Mouse (Mus musculus): ENCODE results near the gene Mtg1. TPM values are rescaled to one million over a fixed set of nuclear protein-coding genes. Genes with fewer than 3 reads are reported as not detected.

Mtg1 gene
- polyA plus RNA-seq (2015; fragmentation: Nextera tagmentation; extraction: Ambion mirVana), result 25.2 and 26.2 TPM in 2 replicates

GRCm38 (mm10) chr7:140137135-140138020 lies at the start of gene Mtg1:
TSS of gene Mtg1 (plus strand) at chr7:140137564.
- peaks cover 4% of the 10 kb centered on the region for H3K4me1 ChIP-seq
- no peaks in the 10 kb centered on the region for H3K36me3 ChIP-seq
- peak within 1 kb of the TSS; percentile 89 for H3K9ac ChIP-seq
- peak within 1 kb of the TSS; percentile 80 for H3K4me2 ChIP-seq
- WGBS, result 2% methylated on average over 39 of the region's 39 CpGs
- no peaks in the 10 kb centered on the region for H3K9me3 ChIP-seq
- H3K4me3 ChIP-seq, result peak within 1 kb of the TSS; percentile 72
- H3K27me3 ChIP-seq, result no peaks in the 10 kb centered on the region
- peak; percentile 97 for ATAC-seq (ENCODE audit: borderline replicate concordance, extremely low read depth, low FRiP score, low TSS enrichment)
- H3K27ac ChIP-seq, result 0 out of 2 replicates have a peak within 1 kb of the TSS, but pooled peaks have one; percentile 62

DNA sequence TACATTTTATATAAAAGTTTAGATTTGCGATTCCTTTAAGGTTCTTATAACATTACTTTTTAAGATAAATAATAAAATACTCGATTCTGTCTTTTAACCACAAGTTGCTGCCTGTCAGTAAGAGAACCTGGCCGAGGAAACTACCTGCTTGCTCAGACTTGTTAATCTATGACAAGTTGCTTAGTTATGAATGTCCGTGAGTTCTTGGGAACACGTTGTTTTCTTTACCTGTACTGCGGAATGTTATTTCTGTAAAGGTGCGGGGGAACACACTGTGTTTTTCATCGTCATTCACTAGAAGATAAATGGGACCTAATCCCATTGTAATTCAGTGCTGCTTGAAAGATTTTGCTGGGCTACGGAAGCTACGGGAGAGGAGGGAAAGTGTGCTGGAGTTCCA lies 46.8 kb upstream of the Mtg1 start:
- no peak overlapping the region for H3K9ac ChIP-seq
- no peak overlapping the region for H3K27ac ChIP-seq
- ATAC-seq (ENCODE audit: borderline replicate concordance, extremely low read depth, low FRiP score, low TSS enrichment), result no peak
- no peaks in the 10 kb centered on the region for H3K27me3 ChIP-seq
- H3K36me3 ChIP-seq, result no peaks in the 10 kb centered on the region
- no peaks in the 10 kb centered on the region for H3K9me3 ChIP-seq
- no peaks in the 10 kb centered on the region for H3K4me1 ChIP-seq
- no peak overlapping the region for H3K4me3 ChIP-seq
- WGBS, result 72% methylated on average over 10 of the region's 10 CpGs
- no peak overlapping the region for H3K4me2 ChIP-seq

- WGBS, result 57% methylated on average over 5 of the region's 5 CpGs
- no peak within 1 kb of the TSS for H3K4me2 ChIP-seq
- H3K36me3 ChIP-seq, result no peaks in the 10 kb centered on the region
- H3K4me3 ChIP-seq, result no peak within 1 kb of the TSS
- no peak within 1 kb of the TSS for H3K27ac ChIP-seq
- H3K4me1 ChIP-seq, result no peaks in the 10 kb centered on the region
- no peaks in the 10 kb centered on the region for H3K27me3 ChIP-seq
- no peak for ATAC-seq (ENCODE audit: borderline replicate concordance, extremely low read depth, low FRiP score, low TSS enrichment)
- H3K9ac ChIP-seq, result no peak within 1 kb of the TSS
- H3K9me3 ChIP-seq, result no peaks in the 10 kb centered on the region
These were observed 44.3 kb upstream of the Mtg1 start, which contains the start of gene Prap1 for GRCm38 (mm10) chr7:140092924-140093528. TSS of gene Prap1 (plus strand) at chr7:140093395.

DNA sequence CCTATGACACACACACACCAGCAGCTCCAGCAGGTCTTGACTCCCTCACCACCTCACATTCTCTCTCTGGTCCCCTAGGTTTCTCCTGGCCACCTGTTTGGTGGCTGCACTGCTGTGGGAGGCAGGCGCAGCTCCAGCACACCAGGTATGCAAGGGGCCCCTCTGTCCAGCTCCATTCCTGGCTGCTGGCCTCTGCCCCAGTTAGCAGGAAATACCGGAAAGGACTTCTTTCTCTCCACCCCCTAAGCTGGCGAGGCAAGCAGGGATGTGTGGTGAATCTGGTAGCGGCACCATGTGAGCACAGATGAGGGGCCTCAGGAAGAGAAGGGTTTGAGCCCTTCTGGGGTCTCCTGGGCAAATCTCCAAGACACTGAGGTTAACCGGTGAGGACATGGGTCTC lies 42.4 kb upstream of the Mtg1 start:
- no peak for ATAC-seq (ENCODE audit: borderline replicate concordance, extremely low read depth, low FRiP score, low TSS enrichment)
- H3K36me3 ChIP-seq, result no peaks in the 10 kb centered on the region
- H3K4me2 ChIP-seq, result no peak overlapping the region
- H3K9ac ChIP-seq, result no peak overlapping the region
- H3K9me3 ChIP-seq, result no peaks in the 10 kb centered on the region
- 29% methylated on average over 5 of the region's 5 CpGs for WGBS
- H3K27ac ChIP-seq, result no peak overlapping the region
- H3K4me1 ChIP-seq, result no peaks in the 10 kb centered on the region
- no peaks in the 10 kb centered on the region for H3K27me3 ChIP-seq
- H3K4me3 ChIP-seq, result no peak overlapping the region

DNA sequence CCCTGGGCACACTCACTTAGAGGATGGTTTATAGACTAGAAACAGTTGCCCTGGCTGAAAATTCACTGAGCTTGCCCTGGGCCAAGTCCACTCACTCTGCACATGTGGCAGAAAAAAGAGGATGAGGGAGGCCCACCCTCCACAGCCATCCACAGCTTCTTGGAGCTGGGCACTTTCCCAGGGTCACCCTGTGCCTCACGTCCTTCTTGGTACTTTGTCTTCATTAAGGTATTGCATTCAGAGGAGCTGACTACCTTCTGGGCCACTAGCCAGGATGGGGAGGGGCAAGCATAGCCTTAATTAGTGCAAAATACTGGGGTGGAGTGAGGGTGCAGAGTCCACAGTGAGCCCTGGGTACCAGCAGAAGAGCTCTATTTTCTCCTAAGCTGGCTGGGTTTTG lies 41.8 kb upstream of the Mtg1 start:
- Histone ChIP-seq H3K4me2 (no peak overlapping the region), H3K9ac (no peak overlapping the region), H3K27me3 (no peaks in the 10 kb centered on the region), H3K4me1 (no peaks in the 10 kb centered on the region), H3K4me3 (no peak overlapping the region), H3K27ac (no peak overlapping the region), H3K9me3 (no peaks in the 10 kb centered on the region), H3K36me3 (no peaks in the 10 kb centered on the region)
- WGBS, result 29% methylated on average over 1 of the region's 1 CpGs
- ATAC-seq (ENCODE audit: borderline replicate concordance, extremely low read depth, low FRiP score, low TSS enrichment), result no peak

DNA sequence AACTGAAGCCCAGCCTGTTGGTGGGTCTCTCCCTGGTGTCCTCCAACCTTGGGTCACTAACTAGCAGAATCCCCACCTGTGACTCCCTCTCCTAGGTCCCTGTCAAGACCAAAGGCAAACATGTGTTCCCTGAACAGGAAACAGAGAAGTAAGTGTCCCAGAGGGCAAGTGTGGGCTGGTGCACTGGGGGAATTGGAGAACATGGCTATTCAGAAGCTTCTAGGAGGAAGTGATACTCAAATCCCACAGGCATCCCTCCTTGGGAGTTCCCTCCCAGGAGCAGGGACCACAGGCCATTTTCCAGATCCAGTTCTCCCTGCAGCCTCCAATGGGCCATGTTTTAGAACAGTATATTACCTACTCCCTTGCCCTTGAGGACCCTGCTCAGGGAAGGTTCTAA lies 41.3 kb upstream of the Mtg1 start:
- Histone ChIP-seq H3K4me3 (no peak overlapping the region), H3K27me3 (no peaks in the 10 kb centered on the region), H3K9ac (no peak overlapping the region), H3K9me3 (no peaks in the 10 kb centered on the region), H3K27ac (no peak overlapping the region), H3K36me3 (no peaks in the 10 kb centered on the region), H3K4me1 (no peaks in the 10 kb centered on the region), H3K4me2 (no peak overlapping the region)
- ATAC-seq (ENCODE audit: borderline replicate concordance, extremely low read depth, low FRiP score, low TSS enrichment), result no peak

- Histone ChIP-seq H3K27ac (no peak overlapping the region), H3K36me3 (no peaks in the 10 kb centered on the region), H3K4me3 (no peak overlapping the region), H3K9me3 (no peaks in the 10 kb centered on the region), H3K27me3 (no peaks in the 10 kb centered on the region), H3K4me1 (peaks cover 10% of the 10 kb centered on the region; the same call in 1 of the 2 replicates), H3K4me2 (no peak overlapping the region), H3K9ac (no peak overlapping the region)
- 88% methylated on average over 1 of the region's 1 CpGs for whole genome bisulfite sequencing
- no peak for ATAC-seq (ENCODE audit: borderline replicate concordance, extremely low read depth, low FRiP score, low TSS enrichment)
These were observed 38.9 kb upstream of the Mtg1 start for GRCm38 (mm10) chr7:140098466-140098865.

DNA sequence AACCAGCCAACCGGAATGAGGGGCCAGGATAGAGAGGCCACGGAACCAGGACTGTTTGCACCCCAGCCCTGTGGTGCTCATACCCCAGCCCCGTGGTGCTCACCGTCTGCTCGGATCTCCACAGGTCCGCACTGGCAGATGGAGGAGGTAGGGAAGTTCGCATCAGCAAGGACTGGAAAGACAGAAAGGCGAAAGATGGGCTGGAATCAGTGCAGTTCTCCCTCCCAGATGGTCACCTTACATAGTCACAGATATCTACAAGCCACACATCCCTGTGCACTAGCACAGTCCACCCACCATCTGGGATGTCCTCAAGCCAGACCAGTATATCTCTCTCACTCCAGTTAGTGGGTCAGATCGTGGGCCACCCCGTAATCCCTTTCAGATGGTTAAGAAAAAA lies 35.9 kb upstream of the Mtg1 start:
- Histone ChIP-seq H3K9me3 (no peaks in the 10 kb centered on the region), H3K27me3 (no peaks in the 10 kb centered on the region), H3K4me2 (peak overlapping the region; percentile 78), H3K36me3 (no peaks in the 10 kb centered on the region; the same call in 1 of the 2 replicates), H3K27ac (no peak overlapping the region), H3K4me1 (peaks cover 10% of the 10 kb centered on the region; the same call in 1 of the 2 replicates), H3K4me3 (peak overlapping the region; percentile 49), H3K9ac (peak overlapping the region; percentile 42; the same call in 1 of the 2 replicates)
- WGBS, result 74% methylated on average over 10 of the region's 10 CpGs
- ATAC-seq (ENCODE audit: borderline replicate concordance, extremely low read depth, low FRiP score, low TSS enrichment), result no peak

DNA sequence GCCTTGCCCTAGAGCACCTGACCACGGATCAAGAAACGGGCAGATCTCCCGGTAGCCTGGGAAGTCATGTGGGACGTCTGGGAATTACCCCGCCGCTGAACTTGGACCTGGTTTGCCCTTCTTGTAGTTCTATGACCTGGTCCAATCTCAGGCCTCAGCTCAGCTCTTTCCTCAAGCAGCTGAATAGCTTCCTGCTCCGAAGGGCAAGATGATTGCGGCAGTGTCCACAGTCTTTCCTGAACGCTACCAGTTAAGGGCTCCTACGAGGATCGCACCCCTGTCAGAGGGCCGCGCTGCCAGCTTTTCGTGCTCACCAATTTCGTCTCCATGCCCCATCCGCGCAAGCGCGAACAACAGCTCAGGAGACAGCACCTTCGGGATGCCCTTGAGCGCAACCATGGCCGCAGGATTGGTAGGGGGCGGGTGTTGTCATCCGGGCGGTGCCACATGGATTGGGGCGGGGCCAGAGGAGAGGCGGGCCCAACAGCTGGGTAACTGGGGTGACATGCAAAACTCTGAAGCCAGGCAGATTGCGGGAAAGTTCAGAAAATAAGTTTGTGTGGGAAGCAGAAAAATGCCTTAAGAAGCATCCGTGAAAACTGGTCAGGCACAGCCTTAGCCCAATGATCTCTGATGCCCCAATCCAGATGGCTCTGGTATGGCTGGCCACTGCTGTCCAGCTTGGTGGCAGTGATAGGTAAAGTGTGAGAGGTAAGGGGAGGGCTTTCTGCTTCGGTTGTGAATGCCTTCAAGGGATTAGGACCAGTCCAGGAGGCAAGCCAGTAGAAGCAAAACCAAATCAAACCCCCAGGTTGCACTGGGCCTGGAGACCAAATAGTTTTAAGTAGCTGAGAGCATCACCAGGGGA lies 35.1 kb upstream of the Mtg1 start, which contains the start of gene Fuom:
Gene Fuom (minus strand): TSS at position 449 of the 868 bp plus-strand sequence.
- 1% methylated on average over 30 of the region's 30 CpGs for WGBS
- Histone ChIP-seq H3K9ac (peak within 1 kb of the TSS; percentile 42), H3K4me2 (peak within 1 kb of the TSS; percentile 78), H3K9me3 (no peaks in the 10 kb centered on the region), H3K4me3 (peak within 1 kb of the TSS; percentile 49), H3K36me3 (peaks cover 4% of the 10 kb centered on the region), H3K4me1 (peaks cover 10% of the 10 kb centered on the region; the same call in 1 of the 2 replicates), H3K27ac (no peak within 1 kb of the TSS), H3K27me3 (no peaks in the 10 kb centered on the region)
- ATAC-seq (ENCODE audit: borderline replicate concordance, extremely low read depth, low FRiP score, low TSS enrichment), result peak; percentile 89

DNA sequence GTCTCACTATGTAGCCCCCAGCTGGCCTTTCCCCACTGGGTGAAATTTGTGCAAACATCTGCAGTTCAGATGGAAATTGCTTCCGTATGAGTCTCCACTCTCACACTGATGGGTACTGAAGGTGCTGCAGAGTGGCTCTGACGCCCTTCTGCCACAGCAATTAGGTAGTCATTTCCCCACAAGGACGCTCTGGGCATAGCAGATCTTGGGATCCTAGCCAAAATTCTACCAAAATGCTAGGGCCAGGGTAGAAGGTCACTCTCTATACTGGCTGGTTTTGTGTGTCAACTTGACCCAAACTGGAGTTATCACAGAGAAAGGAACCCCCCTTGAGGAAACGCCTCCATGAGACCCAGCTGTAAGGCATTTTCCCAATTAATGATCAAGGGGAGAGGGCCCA lies 33.4 kb upstream of the Mtg1 start:
- H3K4me1 ChIP-seq, result peaks cover 10% of the 10 kb centered on the region; the same call in 1 of the 2 replicates
- H3K4me2 ChIP-seq, result no peak overlapping the region
- 73% methylated on average over 4 of the region's 4 CpGs for WGBS
- no peaks in the 10 kb centered on the region for H3K9me3 ChIP-seq
- no peaks in the 10 kb centered on the region for H3K27me3 ChIP-seq
- peaks cover 21% of the 10 kb centered on the region for H3K36me3 ChIP-seq
- H3K9ac ChIP-seq, result no peak overlapping the region
- no peak overlapping the region for H3K27ac ChIP-seq
- no peak for ATAC-seq (ENCODE audit: borderline replicate concordance, extremely low read depth, low FRiP score, low TSS enrichment)
- H3K4me3 ChIP-seq, result no peak overlapping the region

DNA sequence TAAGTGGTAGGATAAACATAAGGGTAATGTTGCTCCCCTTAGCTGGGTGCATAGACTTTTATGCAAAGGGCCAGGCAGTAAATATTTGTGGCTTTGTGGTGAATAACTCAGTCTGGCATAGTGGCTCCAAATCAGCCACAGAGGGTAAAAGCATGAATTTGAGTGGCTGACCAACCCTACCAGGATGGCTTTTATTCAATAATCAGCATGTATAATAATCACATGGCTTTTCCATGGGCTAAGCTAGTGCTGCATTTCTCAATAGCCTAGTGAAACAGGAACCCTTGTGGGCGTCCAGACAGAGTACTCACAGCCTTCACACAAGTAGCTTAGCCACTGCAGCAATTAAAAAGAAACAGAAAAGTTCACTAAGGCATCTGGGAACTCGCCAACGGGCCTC lies 25.4 kb upstream of the Mtg1 start:
- no peak overlapping the region for H3K27ac ChIP-seq
- H3K9me3 ChIP-seq, result no peaks in the 10 kb centered on the region
- H3K4me1 ChIP-seq, result 0 out of 2 replicates have a peak, but pooled peaks cover 2% of the 10 kb centered on the region
- H3K9ac ChIP-seq, result no peak overlapping the region
- H3K4me2 ChIP-seq, result no peak overlapping the region
- H3K4me3 ChIP-seq, result no peak overlapping the region
- H3K27me3 ChIP-seq, result no peaks in the 10 kb centered on the region
- 56% methylated on average over 3 of the region's 3 CpGs for WGBS
- peaks cover 58% of the 10 kb centered on the region for H3K36me3 ChIP-seq
- ATAC-seq (ENCODE audit: borderline replicate concordance, extremely low read depth, low FRiP score, low TSS enrichment), result no peak
